Mouse (Mus musculus) stomach, postnatal 0 days (tissue): ENCODE data around the gene Adk.

ENCODE experiments used
- CTCF ChIP-seq: IDR thresholded peaks from 2 replicates; pipeline ENCODE4 v1.5.1; 2016; ENCODE audit warnings: antibody characterized with exemption, low read depth, mild to moderate bottlenecking, moderate library complexity
- EP300 ChIP-seq: optimal IDR thresholded peaks from 2 replicates; pipeline ENCODE3; 2016; ENCODE audit warnings: antibody characterized with exemption

- no peak for TF ChIP-seq CTCF
- no peak for TF ChIP-seq EP300
Measured at GRCm38 (mm10) chr14:21053586-21053985, 1.2 kb downstream of the Adk start.
